Mouse (Mus musculus): Measurements from ENCODE around the gene Usf2.

The Usf2 gene

GRCm38 (mm10) chr7:30956756-30957366 is at the start of gene Usf2:
TSS of gene Usf2 (minus strand) at chr7:30956803.
- peak; percentile 80 for DNase-seq (ENCODE audit: low spot score)

- DNase-seq (ENCODE audit: low spot score) = no peak
Measured at GRCm38 (mm10) chr7:31002650-31003049, 46.0 kb upstream of the Usf2 start.

DNA sequence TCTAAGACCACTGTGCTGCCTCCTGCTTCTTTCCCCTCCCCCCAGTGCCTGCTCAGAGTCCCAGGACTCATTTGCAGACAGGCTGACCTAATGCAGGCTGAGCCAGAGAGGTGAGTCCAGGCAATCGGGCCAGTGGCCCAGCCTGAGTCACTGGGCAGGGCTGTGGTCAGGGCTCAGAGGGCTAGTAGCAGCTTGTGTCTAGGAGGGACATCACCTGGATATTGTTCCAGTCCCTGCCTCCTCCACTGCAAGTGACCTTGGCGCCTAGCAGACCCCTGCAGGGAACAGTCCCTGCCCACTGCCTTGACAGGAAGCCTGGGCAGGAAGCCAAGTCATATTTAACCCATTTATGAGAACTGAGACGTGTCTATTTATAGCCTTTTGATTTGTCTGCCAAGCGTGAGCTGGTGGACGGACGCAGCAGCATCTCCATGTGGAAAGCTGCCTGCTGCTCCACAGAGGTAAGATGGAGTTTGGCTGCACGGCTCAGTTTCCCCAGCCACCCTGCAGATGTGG is 44.0 kb upstream of the Usf2 start:
- DNase-seq (ENCODE audit: low spot score) = peak; percentile 17

DNA sequence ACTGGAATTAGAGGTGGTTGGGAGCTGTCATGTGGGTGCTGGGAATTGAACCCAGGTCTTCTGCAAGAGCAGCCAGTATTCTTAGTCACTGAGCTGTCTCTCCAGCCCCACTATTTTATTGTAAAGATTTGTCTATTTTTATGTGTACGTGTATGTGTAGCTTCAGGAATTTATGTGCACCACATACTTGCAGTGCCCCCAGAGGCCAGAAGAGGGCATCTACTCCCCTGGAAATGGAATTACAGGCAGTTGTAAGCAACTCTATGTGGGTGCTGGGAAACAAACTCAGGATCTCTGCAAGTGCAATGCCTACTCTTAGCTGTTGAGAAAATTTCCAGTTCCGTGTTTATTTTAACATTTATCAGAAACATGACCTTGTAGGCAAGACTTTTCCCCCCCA is 39.9 kb upstream of the Usf2 start:
- DNase-seq (ENCODE audit: low spot score) = no peak

GRCm38 (mm10) chr7:30993986-30994385 is 37.4 kb upstream of the Usf2 start:
- no peak for DNase-seq (ENCODE audit: low spot score)

- DNase-seq (ENCODE audit: low spot score) = no peak
Measured at GRCm38 (mm10) chr7:30992148-30992547, 35.5 kb upstream of the Usf2 start.

GRCm38 (mm10) chr7:30988519-30989162 is 32.0 kb upstream of the Usf2 start:
- DNase-seq (ENCODE audit: low spot score) = no peak

- DNase-seq (ENCODE audit: low spot score) = no peak
Measured at GRCm38 (mm10) chr7:30985357-30985756, 28.8 kb upstream of the Usf2 start.

DNA sequence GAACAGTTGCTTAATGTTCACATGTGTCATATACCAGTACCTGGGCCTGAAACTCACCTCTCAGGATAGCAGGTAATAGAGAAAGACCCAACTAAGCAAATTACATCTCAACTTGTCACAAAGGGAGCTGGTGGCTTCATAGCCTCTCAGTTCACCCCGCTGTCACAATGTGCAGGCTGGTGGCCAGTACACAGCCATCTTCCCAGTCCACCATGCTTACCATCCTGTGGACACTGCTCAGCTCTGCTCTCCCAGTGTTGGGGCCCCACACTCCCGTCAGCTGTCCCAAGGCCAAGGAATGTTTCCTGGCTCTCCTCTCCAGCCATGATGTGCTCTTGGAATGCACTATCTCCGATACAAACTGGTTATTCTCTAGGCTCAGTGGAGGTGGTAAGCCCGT is 25.1 kb upstream of the Usf2 start:
- DNase-seq (ENCODE audit: low spot score) = no peak

DNA sequence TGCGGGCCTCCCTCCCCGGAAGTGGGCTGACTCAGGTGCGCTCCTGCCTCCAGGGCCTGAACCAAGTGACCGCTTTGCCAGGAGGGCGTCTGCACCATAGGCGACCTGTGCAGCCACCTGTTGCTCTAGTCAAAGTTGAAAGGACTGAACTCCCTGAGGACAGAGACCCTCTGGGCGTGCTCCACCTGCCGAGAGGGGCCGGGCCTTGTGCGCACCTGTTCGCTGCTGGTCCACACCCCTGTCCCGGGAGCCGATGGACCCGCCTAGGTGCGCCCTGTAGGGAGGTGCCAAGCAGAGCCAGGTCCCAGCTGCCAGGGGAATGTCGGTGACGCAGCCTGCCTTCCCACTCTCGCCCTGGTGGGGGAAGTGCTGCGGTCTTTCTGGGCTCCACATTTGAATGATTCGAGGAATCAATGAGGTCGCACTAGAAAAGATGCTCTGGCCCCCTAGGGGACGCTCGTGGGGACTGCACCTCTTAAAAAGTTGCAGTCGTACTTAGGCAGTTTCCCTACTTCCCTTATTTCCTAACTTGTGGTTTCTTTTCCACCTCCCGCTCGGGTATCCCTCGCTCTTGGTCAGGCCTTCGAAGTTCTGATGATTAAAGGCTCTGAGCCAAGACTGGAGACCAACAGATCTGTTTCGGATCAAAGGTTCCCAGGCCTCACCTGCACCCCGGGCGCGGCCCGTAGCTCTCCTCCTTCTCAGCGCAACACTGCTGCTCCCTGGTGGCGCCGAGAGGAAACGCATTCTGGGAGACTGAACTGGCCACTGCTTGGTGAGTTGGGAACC is 17.1 kb upstream of the Usf2 start, which contains the start of gene Fam187b:
Fam187b (plus strand) TSS at position 290 of the 789 bp plus-strand sequence.
- DNase-seq (ENCODE audit: low spot score) = peak; percentile 78

GRCm38 (mm10) chr7:30973251-30973500 is 16.6 kb upstream of the Usf2 start, which contains the start of gene Lsr:
TSS of gene Lsr (minus strand) at chr7:30973464.
- DNase-seq (ENCODE audit: low spot score) = no peak

DNA sequence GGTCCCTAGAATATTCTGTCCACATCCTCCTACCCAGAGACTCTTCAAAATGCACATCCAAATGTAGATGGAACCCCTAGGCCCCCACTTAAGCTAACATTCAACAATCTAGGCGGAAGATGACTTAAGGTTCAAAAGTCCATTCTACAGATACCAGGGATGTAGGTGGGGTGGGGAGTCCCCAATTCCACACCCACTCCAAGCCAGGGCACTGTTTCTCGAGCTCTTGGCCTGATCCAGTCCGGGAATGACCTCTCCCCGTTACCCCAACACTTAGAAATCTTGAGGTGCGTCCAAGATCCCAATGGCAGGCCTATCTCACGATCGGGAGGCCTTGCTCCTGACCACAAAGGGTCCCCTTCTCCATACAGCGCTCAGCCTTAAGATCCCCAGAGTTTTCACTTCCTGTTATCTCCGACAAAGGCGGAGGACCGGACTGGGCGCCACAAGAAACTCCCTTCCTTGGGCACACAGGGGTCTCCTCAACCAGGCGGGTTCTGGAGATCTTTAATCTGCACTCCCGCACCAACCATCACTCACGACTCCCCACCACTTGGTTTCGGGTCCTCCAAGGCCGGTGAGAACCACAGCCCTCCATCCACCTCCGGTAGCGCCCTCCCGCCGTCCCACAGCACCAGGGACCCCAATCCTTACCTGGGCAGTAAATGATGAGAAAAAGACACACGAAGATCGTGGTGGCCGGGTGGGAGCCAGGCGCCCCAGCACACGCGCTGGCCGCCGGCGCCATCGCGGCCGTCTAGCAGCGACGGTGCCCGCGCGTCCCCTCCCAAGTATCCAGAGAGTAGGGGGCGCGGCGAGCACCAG is 16.0 kb upstream of the Usf2 start:
- no peak for DNase-seq (ENCODE audit: low spot score)

DNA sequence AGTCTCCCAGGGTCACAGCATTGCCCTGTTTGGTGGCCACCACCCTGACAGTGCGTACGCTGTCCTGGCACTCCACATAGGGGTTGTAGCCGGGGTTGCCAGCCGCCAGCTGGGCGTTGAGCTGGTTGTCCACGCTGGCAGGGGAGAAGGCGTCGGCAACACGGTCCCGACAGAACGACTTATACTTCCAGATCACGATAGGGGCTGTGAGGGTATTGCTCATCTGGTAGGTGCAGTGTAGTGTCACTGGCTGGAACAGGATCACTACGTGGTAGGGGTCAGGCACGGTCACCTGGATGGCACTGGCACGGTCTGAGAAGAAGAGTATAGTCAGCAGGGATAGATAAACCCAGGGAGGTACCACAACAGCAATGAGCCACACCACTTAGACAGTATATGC is 15.3 kb upstream of the Usf2 start:
- DNase-seq (ENCODE audit: low spot score) = no peak

DNA sequence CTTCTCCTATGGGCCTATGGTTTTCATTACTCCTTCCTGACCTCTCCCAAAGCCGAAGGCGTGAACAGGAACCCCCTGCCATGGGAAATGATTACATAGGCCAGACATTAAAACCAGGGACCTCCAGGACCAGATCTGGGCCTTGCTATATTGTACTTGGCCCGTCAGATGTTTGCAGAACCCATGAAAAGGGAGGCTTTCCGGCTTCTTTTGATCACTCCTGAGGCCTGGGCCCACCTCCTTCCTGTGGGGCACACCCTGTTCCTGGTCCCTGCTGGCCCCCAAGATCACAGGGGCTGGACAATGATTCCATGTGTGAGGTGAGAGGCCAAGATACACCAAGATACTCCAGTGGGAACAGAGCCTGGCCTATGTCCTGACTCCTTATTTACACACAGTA is 12.6 kb upstream of the Usf2 start:
- no peak for DNase-seq (ENCODE audit: low spot score)

- no peak for DNase-seq (ENCODE audit: low spot score)
Measured at GRCm38 (mm10) chr7:30968611-30969010, 12.0 kb upstream of the Usf2 start.

DNA sequence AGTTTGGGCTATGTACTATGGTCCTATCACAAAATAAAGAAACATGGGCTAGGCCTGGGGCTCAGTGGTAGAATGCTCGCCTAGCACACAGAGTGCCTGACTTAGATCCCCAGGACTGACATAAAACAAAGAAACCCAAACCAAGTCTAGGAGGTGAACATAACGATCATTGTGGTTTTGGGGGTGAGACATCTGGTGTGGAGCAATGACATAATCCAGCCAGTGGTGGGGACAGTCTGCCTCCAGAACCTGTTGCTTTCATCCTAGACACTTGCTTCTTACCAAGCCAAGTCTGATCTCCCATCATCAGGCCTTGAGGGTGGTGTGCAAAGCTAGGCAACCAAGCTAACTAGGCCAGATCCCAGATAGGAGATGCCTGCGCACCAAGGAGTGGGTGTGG is 10.1 kb upstream of the Usf2 start:
- no peak for DNase-seq (ENCODE audit: low spot score)

- DNase-seq (ENCODE audit: low spot score) = no peak
Measured at GRCm38 (mm10) chr7:30965677-30966076, 9.1 kb upstream of the Usf2 start.

GRCm38 (mm10) chr7:30964366-30964765 is 7.8 kb upstream of the Usf2 start:
- DNase-seq (ENCODE audit: low spot score) = no peak

DNA sequence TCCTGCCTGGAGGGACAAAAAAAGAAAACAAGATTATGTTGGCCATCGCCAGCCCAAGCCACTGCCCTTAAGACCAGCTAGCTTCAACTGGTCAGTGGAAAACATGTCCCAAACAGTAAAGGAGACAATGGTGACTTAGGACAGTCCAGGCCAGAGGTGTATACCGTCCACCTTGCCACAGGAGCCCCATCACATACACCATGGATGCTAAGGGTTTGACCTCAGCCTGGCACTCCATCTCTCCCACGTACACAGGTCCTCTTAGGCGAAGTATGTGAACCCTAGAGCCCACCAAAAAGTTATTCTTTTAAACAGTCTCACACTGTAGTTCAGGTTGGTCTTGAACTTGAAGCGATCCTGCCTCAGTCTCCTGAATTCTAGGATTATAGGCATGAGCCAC is 6.3 kb upstream of the Usf2 start:
- DNase-seq (ENCODE audit: low spot score) = no peak

GRCm38 (mm10) chr7:30959786-30960349 is 3.3 kb upstream of the Usf2 start:
- no peak for DNase-seq (ENCODE audit: low spot score)

GRCm38 (mm10) chr7:30958866-30959487 is 2.4 kb upstream of the Usf2 start:
- DNase-seq (ENCODE audit: low spot score) = no peak
